Mouse (Mus musculus) liver, embryonic 18 days (tissue): ENCODE results near the gene Evl. TPM values are rescaled to one million over a fixed set of nuclear protein-coding genes. Genes with fewer than 3 reads are reported as not detected.

Source experiments
- polyA plus RNA-seq: library from polyadenylated mRNA; depleted of rRNA; stranded (reverse); fragments of >200 nt; gene quantifications from 2 replicates; pipeline ENCODE4 v1.2.3, GENCODE M21; 2012; rRNA removed

Gene Evl
- 20.9 and 23.5 TPM in 2 replicates for polyA plus RNA-seq

GRCm38 (mm10) chr12:108554120-108554841 is at the start of gene Evl:
Gene Evl, plus strand, starts transcription at chr12:108554720.

GRCm38 (mm10) chr12:108702185-108702584 is 147.7 kb downstream of the Evl start, which contains the start of gene Degs2:
Gene Degs2, minus strand, starts transcription at chr12:108702315.

Other genes with a start within 250 kb of the Evl start
- gene Hhipl1, start 248.4 kb upstream of the Evl start, polyA plus RNA-seq: 0.06 and 0.07 TPM in 2 replicates
- gene Cyp46a1, start 220.3 kb upstream of the Evl start, polyA plus RNA-seq: 0.37 and 0.57 TPM in 2 replicates
- gene Eml1, start 183.8 kb upstream of the Evl start, polyA plus RNA-seq: 3.4 and 3.5 TPM in 2 replicates
- 0.08 and 0.12 TPM in 2 replicates for gene Degs2, start 147.6 kb downstream of the Evl start, polyA plus RNA-seq
- 8.7 and 11.1 TPM in 2 replicates for gene Yy1, start 238.3 kb downstream of the Evl start, polyA plus RNA-seq